Mouse (Mus musculus) erythroblast, embryonic 14.5 days (primary cell): Measurements from ENCODE around the gene Ube2q1.

Experiments used
- GATA1 ChIP-seq: IDR thresholded peaks from 2 replicates; pipeline ENCODE4 v1.6.1; 2012; ENCODE audit warnings: low read length, inconsistent platforms, mixed read lengths
- TAL1 ChIP-seq: IDR thresholded peaks from 3 replicates; pipeline ENCODE4 v1.6.1; 2012; ENCODE audit warnings: low read length, inconsistent platforms, mixed read lengths

DNA sequence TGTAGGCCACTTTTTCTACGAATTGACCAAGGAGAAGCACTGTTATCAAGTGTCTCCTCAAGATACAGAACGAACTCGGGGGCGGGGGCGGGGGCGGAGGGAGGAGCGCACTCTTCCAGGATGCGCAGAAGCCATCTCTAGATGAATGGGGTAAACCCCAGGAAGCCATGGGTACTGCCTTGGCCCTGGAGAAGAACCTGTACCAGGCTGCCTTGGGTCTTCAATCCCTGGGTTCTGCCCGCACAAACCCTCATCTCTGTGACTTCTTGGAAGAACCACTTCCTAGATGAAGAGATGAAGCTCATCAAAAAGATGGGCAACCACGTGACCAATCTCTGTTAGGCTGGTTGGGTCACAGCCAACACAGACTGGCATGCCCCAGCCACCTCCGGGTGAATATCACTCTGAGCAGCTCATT, 47.7 kb downstream of the Ube2q1 start:
- no peak for TF ChIP-seq TAL1
- TF ChIP-seq GATA1, result no peak
